Mouse (Mus musculus) cerebellum, postnatal 14 days (tissue): ENCODE measurements around the gene Hdac5.

ENCODE experiments used
- DNase-seq, 2 experiments: peaks; one replicate each; pipeline ENCODE4 v3.0.0; 2021; ENCODE audit warnings: mixed read lengths in 2 of 2

Hdac5 gene

GRCm38 (mm10) chr11:102230006-102230741 lies at the start of gene Hdac5:
Gene Hdac5, minus strand, starts transcription at chr11:102230166.
- DNase-seq, result peak; percentile 98

- DNase-seq, result no peak
Observed at GRCm38 (mm10) chr11:102279595-102279994, 49.6 kb upstream of the Hdac5 start.

- DNase-seq, result no peak
Observed at GRCm38 (mm10) chr11:102277754-102278153, 47.8 kb upstream of the Hdac5 start.

- DNase-seq, result peak in 1 of 2 experiments; percentile 30
Observed at GRCm38 (mm10) chr11:102276411-102276915, 46.5 kb upstream of the Hdac5 start.

GRCm38 (mm10) chr11:102268520-102269244 lies 38.7 kb upstream of the Hdac5 start, which contains the start of gene Asb16:
Gene Asb16, plus strand, starts transcription at chr11:102268743.
- no peak for DNase-seq

GRCm38 (mm10) chr11:102267480-102267879 lies 37.5 kb upstream of the Hdac5 start:
- DNase-seq, result peak; percentile 77 to 86

GRCm38 (mm10) chr11:102266631-102267355 lies 36.8 kb upstream of the Hdac5 start:
- DNase-seq, result peak; percentile 52 to 60

- peak; percentile 80 to 82 for DNase-seq
Observed at GRCm38 (mm10) chr11:102265816-102266215, 35.9 kb upstream of the Hdac5 start.

- peak; percentile 62 to 72 for DNase-seq
Observed at GRCm38 (mm10) chr11:102263211-102263610, 33.2 kb upstream of the Hdac5 start.

GRCm38 (mm10) chr11:102258521-102258920 lies 28.6 kb upstream of the Hdac5 start:
- no peak for DNase-seq

GRCm38 (mm10) chr11:102258095-102258494 lies 28.1 kb upstream of the Hdac5 start:
- DNase-seq, result no peak

GRCm38 (mm10) chr11:102257514-102257913 lies 27.5 kb upstream of the Hdac5 start:
- peak in 1 of 2 experiments; percentile 60 for DNase-seq

- no peak for DNase-seq
Observed at GRCm38 (mm10) chr11:102249351-102250090, 19.6 kb upstream of the Hdac5 start.

- peak; percentile 98 for DNase-seq
Observed at GRCm38 (mm10) chr11:102248630-102249230, 18.8 kb upstream of the Hdac5 start, which contains the start of gene BC030867. Gene BC030867, plus strand, starts transcription at chr11:102248882.

- no peak for DNase-seq
Observed at GRCm38 (mm10) chr11:102246871-102247270, 16.9 kb upstream of the Hdac5 start.

GRCm38 (mm10) chr11:102246273-102246635 lies 16.3 kb upstream of the Hdac5 start:
- no peak for DNase-seq

GRCm38 (mm10) chr11:102245581-102246272 lies 15.8 kb upstream of the Hdac5 start:
- DNase-seq, result no peak

GRCm38 (mm10) chr11:102244926-102245449 lies 15.0 kb upstream of the Hdac5 start:
- DNase-seq, result peak; percentile 57 to 62

GRCm38 (mm10) chr11:102241874-102242273 lies 11.9 kb upstream of the Hdac5 start:
- DNase-seq, result no peak

GRCm38 (mm10) chr11:102241246-102241645 lies 11.3 kb upstream of the Hdac5 start:
- DNase-seq, result no peak

GRCm38 (mm10) chr11:102240636-102241035 lies 10.7 kb upstream of the Hdac5 start:
- DNase-seq, result no peak
